Mouse (Mus musculus): Measurements from ENCODE around the gene Tnfaip6. TPM values are rescaled to one million over a fixed set of nuclear protein-coding genes. Genes with fewer than 3 reads are reported as not detected.
"Not testable (repeated sequence)": the region's sequence is repeated elsewhere in the genome, so short reads cannot be mapped to it uniquely, and the experiment has no call there.

Tnfaip6 gene
- total and polyA plus RNA-seq, 2 experiments from 2014 or later = 1.7 to 3.7 TPM

GRCm38 (mm10) chr2:52006380-52006779, 31.4 kb upstream of the Tnfaip6 start:
- H3K9me3 ChIP-seq (replicated peaks; ENCODE audit: control insufficient read depth, low read length) = no peaks in the 10 kb centered on the region
- no peak overlapping the region for H3K27ac ChIP-seq (ENCODE audit: low read depth)
- no peaks in the 10 kb centered on the region for H3K27me3 ChIP-seq (ENCODE audit: control insufficient read depth, insufficient read depth, low read length)
- 72% methylated on average over 3 of the region's 3 CpGs for WGBS
- no peak overlapping the region for H3K9ac ChIP-seq (replicated peaks; ENCODE audit: low read depth, low read length)
- no peaks in the 10 kb centered on the region for H3K36me3 ChIP-seq (replicated peaks; ENCODE audit: control insufficient read depth, insufficient read depth, low read length)
- TF ChIP-seq CTCF (IDR thresholded peaks at IDR 0.05; ENCODE audit: low read depth) (no peak), EP300 (IDR thresholded peaks at IDR 0.05; ENCODE audit: low read depth) (no peak)
- no peak for DNase-seq (ENCODE audit: low spot score)
- H3K4me1 ChIP-seq (ENCODE audit: control insufficient read depth, insufficient read depth) = no peaks in the 10 kb centered on the region
- no peak for ATAC-seq (ENCODE audit: insufficient read depth, low read depth)
- no peak overlapping the region for H3K4me3 ChIP-seq (ENCODE audit: low read depth, low read length)
- no peak overlapping the region for H3K4me2 ChIP-seq (ENCODE audit: low read depth, low read length)

GRCm38 (mm10) chr2:52011820-52012219, 26.0 kb upstream of the Tnfaip6 start:
- not testable (repeated sequence) for H3K9me3 ChIP-seq (replicated peaks; ENCODE audit: control insufficient read depth, low read length); H3K27ac ChIP-seq (ENCODE audit: low read depth); DNase-seq (ENCODE audit: low spot score); ATAC-seq (ENCODE audit: insufficient read depth, low read depth); H3K4me2 ChIP-seq (ENCODE audit: low read depth, low read length); H3K27me3 ChIP-seq (ENCODE audit: control insufficient read depth, insufficient read depth, low read length); H3K36me3 ChIP-seq (replicated peaks; ENCODE audit: control insufficient read depth, insufficient read depth, low read length); H3K4me3 ChIP-seq (ENCODE audit: low read depth, low read length); H3K9ac ChIP-seq (replicated peaks; ENCODE audit: low read depth, low read length); H3K4me1 ChIP-seq (ENCODE audit: control insufficient read depth, insufficient read depth)
- 79% methylated on average over 3 of the region's 3 CpGs for WGBS

GRCm38 (mm10) chr2:52013306-52013820, 24.4 kb upstream of the Tnfaip6 start:
- Histone ChIP-seq H3K4me3 (ENCODE audit: low read depth, low read length) (no peak overlapping the region), H3K9ac (replicated peaks; ENCODE audit: low read depth, low read length) (no peak overlapping the region), H3K4me1 (ENCODE audit: control insufficient read depth, insufficient read depth) (0 out of 2 replicates have a peak, but pooled peaks cover 4% of the 10 kb centered on the region), H3K4me2 (ENCODE audit: low read depth, low read length) (no peak overlapping the region), H3K36me3 (replicated peaks; ENCODE audit: control insufficient read depth, insufficient read depth, low read length) (no peaks in the 10 kb centered on the region), H3K9me3 (replicated peaks; ENCODE audit: control insufficient read depth, low read length) (no peaks in the 10 kb centered on the region), H3K27me3 (ENCODE audit: control insufficient read depth, insufficient read depth, low read length) (no peaks in the 10 kb centered on the region), H3K27ac (ENCODE audit: low read depth) (no peak overlapping the region)
- TF ChIP-seq EP300 (IDR thresholded peaks at IDR 0.05; ENCODE audit: low read depth) (no peak), CTCF (IDR thresholded peaks at IDR 0.05; ENCODE audit: low read depth) (no peak)
- DNase-seq (ENCODE audit: low spot score) (no peak), ATAC-seq (ENCODE audit: insufficient read depth, low read depth) (no peak)
- 71% methylated on average over 8 of the region's 9 CpGs for WGBS

GRCm38 (mm10) chr2:52016361-52016760, 21.4 kb upstream of the Tnfaip6 start:
- H3K9ac ChIP-seq (replicated peaks; ENCODE audit: low read depth, low read length) = no peak overlapping the region
- no peak for DNase-seq (ENCODE audit: low spot score)
- TF ChIP-seq EP300 (IDR thresholded peaks at IDR 0.05; ENCODE audit: low read depth) = no peak
- no peak for TF ChIP-seq CTCF (IDR thresholded peaks at IDR 0.05; ENCODE audit: low read depth)
- H3K4me3 ChIP-seq (ENCODE audit: low read depth, low read length) = peak overlapping the region; percentile 3; the same call in 1 of the 2 replicates
- H3K27ac ChIP-seq (ENCODE audit: low read depth) = no peak overlapping the region
- H3K36me3 ChIP-seq (replicated peaks; ENCODE audit: control insufficient read depth, insufficient read depth, low read length) = no peaks in the 10 kb centered on the region
- no peak for ATAC-seq (ENCODE audit: insufficient read depth, low read depth)
- H3K4me1 ChIP-seq (ENCODE audit: control insufficient read depth, insufficient read depth) = 0 out of 2 replicates have a peak, but pooled peaks cover 4% of the 10 kb centered on the region
- H3K27me3 ChIP-seq (ENCODE audit: control insufficient read depth, insufficient read depth, low read length) = no peaks in the 10 kb centered on the region
- H3K4me2 ChIP-seq (ENCODE audit: low read depth, low read length) = peak overlapping the region; percentile 49
- no peaks in the 10 kb centered on the region for H3K9me3 ChIP-seq (replicated peaks; ENCODE audit: control insufficient read depth, low read length)
- 27% methylated on average over 7 of the region's 7 CpGs for WGBS

- H3K27me3 ChIP-seq (ENCODE audit: control insufficient read depth, insufficient read depth, low read length) = no peaks in the 10 kb centered on the region
- WGBS = 82% methylated on average over 4 of the region's 4 CpGs
- no peaks in the 10 kb centered on the region for H3K4me1 ChIP-seq (ENCODE audit: control insufficient read depth, insufficient read depth)
- no peaks in the 10 kb centered on the region for H3K9me3 ChIP-seq (replicated peaks; ENCODE audit: control insufficient read depth, low read length)
- no peak overlapping the region for H3K4me2 ChIP-seq (ENCODE audit: low read depth, low read length)
- ATAC-seq (ENCODE audit: insufficient read depth, low read depth) = no peak
- no peaks in the 10 kb centered on the region for H3K36me3 ChIP-seq (replicated peaks; ENCODE audit: control insufficient read depth, insufficient read depth, low read length)
- no peak for DNase-seq (ENCODE audit: low spot score)
- H3K27ac ChIP-seq (ENCODE audit: low read depth) = no peak overlapping the region
- H3K9ac ChIP-seq (replicated peaks; ENCODE audit: low read depth, low read length) = no peak overlapping the region
- no peak overlapping the region for H3K4me3 ChIP-seq (ENCODE audit: low read depth, low read length)
- no peak for TF ChIP-seq EP300 (IDR thresholded peaks at IDR 0.05; ENCODE audit: low read depth)
Measured at GRCm38 (mm10) chr2:52027061-52027460, 10.7 kb upstream of the Tnfaip6 start.

GRCm38 (mm10) chr2:52029426-52029825, 8.4 kb upstream of the Tnfaip6 start:
- Histone ChIP-seq H3K4me3 (ENCODE audit: low read depth, low read length) (no peak overlapping the region), H3K27me3 (ENCODE audit: control insufficient read depth, insufficient read depth, low read length) (no peaks in the 10 kb centered on the region)
- TF ChIP-seq EP300 (IDR thresholded peaks at IDR 0.05; ENCODE audit: low read depth) = no peak
- no peak for TF ChIP-seq CTCF (IDR thresholded peaks at IDR 0.05; ENCODE audit: low read depth)

More at GRCm38 (mm10) chr2:52029426-52029825, 8.4 kb upstream of the Tnfaip6 start:
- Histone ChIP-seq H3K36me3 (replicated peaks; ENCODE audit: control insufficient read depth, insufficient read depth, low read length) (no peaks in the 10 kb centered on the region), H3K4me1 (ENCODE audit: control insufficient read depth, insufficient read depth) (no peaks in the 10 kb centered on the region), H3K9ac (replicated peaks; ENCODE audit: low read depth, low read length) (no peak overlapping the region), H3K4me2 (ENCODE audit: low read depth, low read length) (no peak overlapping the region), H3K9me3 (replicated peaks; ENCODE audit: control insufficient read depth, low read length) (no peaks in the 10 kb centered on the region), H3K27ac (ENCODE audit: low read depth) (no peak overlapping the region)
- ATAC-seq (ENCODE audit: insufficient read depth, low read depth) (no peak), DNase-seq (ENCODE audit: low spot score) (no peak)
- 84% methylated on average over 3 of the region's 3 CpGs for WGBS
